Mouse (Mus musculus) bone marrow, adult 2 months (tissue): Measurements from ENCODE around the gene Mlx.

Source experiments
- CTCF ChIP-seq: fragments of 200-500 bp; IDR thresholded peaks from 2 replicates; pipeline ENCODE4 v1.5.1; 2011; ENCODE audit warnings: low read length, control low read depth; ENCODE audit not compliant: control insufficient read depth, insufficient read depth
- POLR2A ChIP-seq: fragments of 200-500 bp; IDR thresholded peaks from 2 replicates; pipeline ENCODE4 v1.6.1; 2011; ENCODE audit warnings: low read depth, mild to moderate bottlenecking, control low read depth, low read length, borderline replicate concordance; ENCODE audit not compliant: control insufficient read depth

GRCm38 (mm10) chr11:101055418-101055817 lies 31.7 kb upstream of the Mlx start:
- TF ChIP-seq CTCF (no peak), POLR2A (no peak)
